Mouse (Mus musculus) forebrain, embryonic 15.5 days (tissue): ENCODE data around the gene Maip1. TPM values are rescaled to one million over a fixed set of nuclear protein-coding genes. Genes with fewer than 3 reads are reported as not detected.

ENCODE experiments used
- ATAC-seq: fragments of 200-750 bp; cut with Nextera tagmentation; replicated peaks from 2 replicates; pipeline ENCODE4 v1.8.0; 2017; ENCODE audit warnings: mild to moderate bottlenecking, moderate TSS enrichment, moderate library complexity
- H3K27ac ChIP-seq: fragments of 300-500 bp; sonication (generic); replicated peaks from 2 replicates; pipeline ENCODE4 v1.5.1; 2015; ENCODE audit warnings: mild to moderate bottlenecking, inconsistent platforms
- H3K27me3 ChIP-seq: fragments of 300-500 bp; sonication (generic); 2 replicates; pipeline ENCODE4 v1.6.1; 2015; ENCODE audit warnings: inconsistent platforms
- H3K36me3 ChIP-seq: fragments of 300-500 bp; sonication (generic); 2 replicates; pipeline ENCODE4 v1.6.1; 2015; ENCODE audit warnings: mild to moderate bottlenecking, inconsistent platforms
- H3K4me1 ChIP-seq: fragments of 300-500 bp; sonication (generic); 2 replicates; pipeline ENCODE4 v1.6.1; 2015; ENCODE audit warnings: inconsistent platforms
- H3K4me2 ChIP-seq: fragments of 300-500 bp; sonication (generic); replicated peaks from 2 replicates; pipeline ENCODE4 v1.6.1; 2015; ENCODE audit warnings: mild to moderate bottlenecking, inconsistent platforms
- H3K4me3 ChIP-seq: fragments of 300-500 bp; sonication (generic); 2 replicates; pipeline ENCODE4 v1.5.1; 2015; ENCODE audit warnings: mild to moderate bottlenecking, inconsistent platforms
- H3K9ac ChIP-seq: fragments of 300-500 bp; sonication (generic); replicated peaks from 2 replicates; pipeline ENCODE4 v1.6.1; 2015; ENCODE audit warnings: mild to moderate bottlenecking, inconsistent platforms
- H3K9me3 ChIP-seq: fragments of 300-500 bp; sonication (generic); 2 replicates; pipeline ENCODE4 v1.6.1; 2016; ENCODE audit warnings: inconsistent platforms
- WGBS: fragments of 180-500 bp; shearing (Covaris S2); methylation state at CpG from one replicate; pipeline ENCODE4 v1.1.7; 2015; ENCODE audit warnings: mixed read lengths; 5-methylcytosine and 5-hydroxymethylcytosine counted together
- polyA plus RNA-seq: library from polyadenylated mRNA; unstranded; fragments of >200 nt; fragmentation: Nextera tagmentation; extraction: Ambion mirVana; gene quantifications from 2 replicates; pipeline ENCODE4 v1.2.1, GENCODE M21; 2015

The Maip1 gene
- polyA plus RNA-seq, 1 experiment from 2014 or later: 16.6 TPM

GRCm38 (mm10) chr1:57390993-57391790 is 14.9 kb upstream of the Maip1 start:
- Histone ChIP-seq H3K9ac (no peak overlapping the region), H3K4me3 (no peak overlapping the region), H3K4me2 (no peak overlapping the region), H3K9me3 (no peaks in the 10 kb centered on the region), H3K27me3 (no peaks in the 10 kb centered on the region), H3K4me1 (peaks cover 24% of the 10 kb centered on the region), H3K27ac (no peak overlapping the region), H3K36me3 (peaks cover 24% of the 10 kb centered on the region)
- WGBS: 95% methylated on average over 4 of the region's 4 CpGs
- no peak for ATAC-seq

- Histone ChIP-seq H3K27me3 (no peaks in the 10 kb centered on the region), H3K36me3 (peaks cover 33% of the 10 kb centered on the region), H3K27ac (no peak overlapping the region), H3K4me3 (no peak overlapping the region), H3K9ac (no peak overlapping the region), H3K4me2 (no peak overlapping the region), H3K9me3 (no peaks in the 10 kb centered on the region), H3K4me1 (peaks cover 14% of the 10 kb centered on the region)
- 84% methylated on average over 4 of the region's 4 CpGs for WGBS
- no peak for ATAC-seq
Observed at GRCm38 (mm10) chr1:57392417-57392816, 13.7 kb upstream of the Maip1 start.

GRCm38 (mm10) chr1:57394051-57394450 is 12.1 kb upstream of the Maip1 start:
- H3K9me3 ChIP-seq: no peaks in the 10 kb centered on the region
- no peak overlapping the region for H3K4me2 ChIP-seq
- WGBS: 64% methylated on average over 3 of the region's 3 CpGs
- no peak overlapping the region for H3K27ac ChIP-seq
- H3K4me3 ChIP-seq: no peak overlapping the region
- H3K36me3 ChIP-seq: peaks cover 33% of the 10 kb centered on the region
- no peaks in the 10 kb centered on the region for H3K27me3 ChIP-seq
- no peak for ATAC-seq
- H3K9ac ChIP-seq: no peak overlapping the region
- peaks cover under 1% of the 10 kb centered on the region; the same call in 1 of the 2 replicates for H3K4me1 ChIP-seq

GRCm38 (mm10) chr1:57400321-57400720 is 5.8 kb upstream of the Maip1 start:
- Histone ChIP-seq H3K4me2 (no peak overlapping the region), H3K27me3 (no peaks in the 10 kb centered on the region), H3K4me1 (peaks cover 7% of the 10 kb centered on the region), H3K27ac (no peak overlapping the region), H3K4me3 (no peak overlapping the region), H3K9me3 (no peaks in the 10 kb centered on the region), H3K9ac (no peak overlapping the region), H3K36me3 (peaks cover 18% of the 10 kb centered on the region)
- 87% methylated on average over 2 of the region's 2 CpGs for WGBS
- ATAC-seq: no peak

GRCm38 (mm10) chr1:57400877-57401276 is 5.3 kb upstream of the Maip1 start:
- H3K4me2 ChIP-seq: no peak overlapping the region
- peaks cover 15% of the 10 kb centered on the region for H3K36me3 ChIP-seq
- H3K27me3 ChIP-seq: no peaks in the 10 kb centered on the region
- peaks cover 13% of the 10 kb centered on the region for H3K4me1 ChIP-seq
- no peak overlapping the region for H3K27ac ChIP-seq
- 94% methylated on average over 2 of the region's 2 CpGs for WGBS
- no peaks in the 10 kb centered on the region for H3K9me3 ChIP-seq
- no peak overlapping the region for H3K4me3 ChIP-seq
- no peak for ATAC-seq
- H3K9ac ChIP-seq: no peak overlapping the region

GRCm38 (mm10) chr1:57402116-57402515 is 4.0 kb upstream of the Maip1 start:
- peaks cover 14% of the 10 kb centered on the region for H3K4me1 ChIP-seq
- no peaks in the 10 kb centered on the region for H3K27me3 ChIP-seq
- no peak overlapping the region for H3K4me3 ChIP-seq
- H3K9me3 ChIP-seq: no peaks in the 10 kb centered on the region
- H3K27ac ChIP-seq: no peak overlapping the region
- ATAC-seq: no peak
- H3K9ac ChIP-seq: no peak overlapping the region
- 80% methylated on average over 5 of the region's 5 CpGs for WGBS
- H3K4me2 ChIP-seq: no peak overlapping the region
- peaks cover 6% of the 10 kb centered on the region for H3K36me3 ChIP-seq

- Histone ChIP-seq H3K27me3 (no peaks in the 10 kb centered on the region), H3K27ac (no peak overlapping the region), H3K4me2 (no peak overlapping the region; the same call in 1 of the 2 replicates), H3K4me1 (peaks cover 35% of the 10 kb centered on the region), H3K36me3 (peaks cover 23% of the 10 kb centered on the region), H3K4me3 (no peak overlapping the region), H3K9me3 (no peaks in the 10 kb centered on the region), H3K9ac (no peak overlapping the region)
- no peak for ATAC-seq
- 95% methylated on average over 2 of the region's 2 CpGs for WGBS
Observed at GRCm38 (mm10) chr1:57408994-57409393, 2.9 kb downstream of the Maip1 start.

GRCm38 (mm10) chr1:57413397-57413796 is 7.3 kb downstream of the Maip1 start:
- H3K9me3 ChIP-seq: no peaks in the 10 kb centered on the region
- no peak for ATAC-seq
- no peak overlapping the region for H3K4me3 ChIP-seq
- no peak overlapping the region for H3K9ac ChIP-seq
- H3K4me1 ChIP-seq: peaks cover 9% of the 10 kb centered on the region
- no peak overlapping the region for H3K4me2 ChIP-seq
- H3K36me3 ChIP-seq: peaks cover 47% of the 10 kb centered on the region
- WGBS: 90% methylated on average over 2 of the region's 2 CpGs
- H3K27ac ChIP-seq: no peak overlapping the region
- H3K27me3 ChIP-seq: no peaks in the 10 kb centered on the region

GRCm38 (mm10) chr1:57423696-57424095 is 17.6 kb downstream of the Maip1 start:
- peak; percentile 57; the same call in 1 of the 2 replicates for ATAC-seq
- Histone ChIP-seq H3K27me3 (no peaks in the 10 kb centered on the region), H3K4me3 (no peak overlapping the region), H3K9me3 (no peaks in the 10 kb centered on the region), H3K4me1 (peaks cover 6% of the 10 kb centered on the region), H3K4me2 (no peak overlapping the region), H3K36me3 (no peaks in the 10 kb centered on the region), H3K9ac (no peak overlapping the region), H3K27ac (no peak overlapping the region)
- 3% methylated on average over 1 of the region's 1 CpGs for WGBS

- Histone ChIP-seq H3K4me3 (peak overlapping the region; percentile 28), H3K4me2 (peak overlapping the region; percentile 40), H3K9me3 (no peaks in the 10 kb centered on the region), H3K9ac (peak overlapping the region; percentile 50), H3K27me3 (no peaks in the 10 kb centered on the region), H3K4me1 (peaks cover 22% of the 10 kb centered on the region), H3K27ac (peak overlapping the region; percentile 64), H3K36me3 (no peaks in the 10 kb centered on the region)
- 28% methylated on average over 16 of the region's 16 CpGs for WGBS
- ATAC-seq: peak; percentile 93
Observed at GRCm38 (mm10) chr1:57428368-57429308, 22.5 kb downstream of the Maip1 start.

GRCm38 (mm10) chr1:57429786-57430483 is 23.8 kb downstream of the Maip1 start:
- peak; percentile 36; the same call in 1 of the 2 replicates for ATAC-seq
- no peaks in the 10 kb centered on the region for H3K36me3 ChIP-seq
- WGBS: 1% methylated on average over 12 of the region's 12 CpGs
- H3K9ac ChIP-seq: peak overlapping the region; percentile 6; the same call in 1 of the 2 replicates
- H3K4me2 ChIP-seq: peak overlapping the region; percentile 32
- H3K27me3 ChIP-seq: no peaks in the 10 kb centered on the region
- no peaks in the 10 kb centered on the region for H3K9me3 ChIP-seq
- H3K4me3 ChIP-seq: no peak overlapping the region
- H3K4me1 ChIP-seq: peaks cover 22% of the 10 kb centered on the region
- H3K27ac ChIP-seq: peak overlapping the region; percentile 24
